Mouse (Mus musculus): ENCODE measurements around the gene Aspm. TPM values are rescaled to one million over a fixed set of nuclear protein-coding genes. Genes with fewer than 3 reads are reported as not detected.
"Not testable (repeated sequence)": the region's sequence is repeated elsewhere in the genome, so short reads cannot be mapped to it uniquely, and the experiment has no call there.

Aspm gene
- total RNA-seq (2021): 1 to 10 TPM; 3.0 to 5.3 TPM
- long read RNA-seq, experiment 1: 0 reads
- long read RNA-seq, experiment 2, partial matches to known transcripts: 0 of 2 reads
- long read RNA-seq, experiment 2, other reads (novel, unspliced or antisense): 2 of 2 reads

DNA sequence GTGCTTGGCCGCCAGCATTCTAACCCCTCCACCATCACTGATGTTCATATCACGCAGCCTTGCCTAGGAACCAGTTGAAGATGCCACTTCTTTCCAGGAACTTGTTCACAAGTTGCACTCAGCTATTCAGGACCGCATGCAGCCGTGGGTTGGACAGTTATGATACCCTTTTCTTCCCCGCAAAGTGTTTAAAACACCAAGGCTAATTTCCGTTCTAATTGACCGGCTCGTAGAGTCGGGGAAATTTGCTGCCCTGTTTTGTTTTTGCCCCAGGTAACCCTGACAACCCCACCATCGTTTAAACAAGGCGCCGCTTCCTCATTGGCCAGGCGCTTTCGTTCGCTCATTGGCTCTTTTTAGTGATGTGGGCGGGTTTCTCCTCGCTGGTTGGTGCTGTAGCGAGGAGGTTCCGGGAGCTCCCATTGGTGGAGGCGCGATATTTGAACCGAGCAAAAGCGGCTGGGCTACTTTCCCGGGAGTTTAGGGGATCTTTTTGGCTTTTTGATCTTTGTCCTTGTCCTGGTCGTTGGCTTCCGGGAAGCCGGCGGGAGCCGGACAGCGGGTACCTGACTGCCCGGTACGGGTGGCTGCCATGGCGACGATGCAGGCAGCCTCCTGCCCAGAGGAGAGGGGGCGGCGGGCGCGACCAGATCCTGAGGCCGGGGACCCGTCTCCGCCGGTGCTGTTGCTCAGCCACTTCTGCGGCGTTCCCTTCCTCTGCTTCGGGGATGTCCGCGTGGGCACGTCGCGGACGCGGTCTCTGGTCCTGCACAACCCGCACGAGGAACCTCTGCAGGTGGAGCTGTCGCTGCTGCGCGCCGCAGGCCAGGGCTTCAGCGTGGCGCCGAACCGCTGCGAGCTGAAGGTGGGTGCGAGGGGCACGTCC, at the start of gene Aspm:
TSS of gene Aspm (plus strand) at position 433 of the 886 bp plus-strand sequence.
- intact Hi-C loops (cut with DNase I): loop anchor here (5.0 kb wide), 1 partner anchor 32 kb away; the partner anchor contains the start of gene Zbtb41

DNA sequence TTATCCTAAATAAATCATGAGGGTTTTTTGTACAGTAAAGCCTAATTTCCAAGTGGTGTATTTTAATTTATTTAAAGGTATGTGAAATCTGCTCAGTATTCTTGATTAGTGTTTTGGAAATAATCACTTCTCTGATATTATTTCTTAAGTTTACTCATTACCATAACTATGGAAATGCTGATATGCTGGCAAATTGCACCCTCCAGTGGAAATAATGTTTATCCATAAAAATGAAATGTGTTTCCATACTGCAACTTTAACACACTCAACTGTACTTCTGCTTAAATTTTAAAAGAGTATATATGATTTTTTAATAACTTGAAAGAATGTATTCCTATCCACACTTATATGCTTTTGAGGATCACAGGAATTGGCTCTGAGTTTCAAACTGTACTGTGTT, 48.8 kb upstream of the Aspm start:
- no peak for DNase-seq
- intact Hi-C loops (cut with DNase I): no loop called here

More for the DNA sequence above, at the start of gene Aspm:
- DNase-seq: peak; percentile 85 to 89

DNA sequence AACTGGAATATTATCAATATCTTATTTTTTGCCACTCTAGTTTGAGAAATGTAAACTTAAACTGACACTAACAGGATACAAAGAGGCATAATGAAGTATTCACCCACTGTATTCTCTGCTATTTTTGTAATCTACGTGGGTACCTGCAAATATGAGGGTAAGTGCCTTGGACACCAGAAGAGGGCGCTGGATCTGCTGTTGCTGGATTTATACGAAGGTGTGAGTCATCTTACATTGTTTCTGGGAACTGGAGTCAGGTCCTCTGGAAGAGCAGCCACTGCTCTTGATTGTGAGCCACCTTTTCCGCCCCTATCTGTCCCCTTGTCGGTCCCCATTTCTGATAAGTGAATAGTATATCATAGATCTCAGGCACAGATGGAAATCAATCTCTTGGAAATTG, 46.9 kb upstream of the Aspm start:
- DNase-seq: no peak
- intact Hi-C loops (cut with DNase I): no loop called here

DNA sequence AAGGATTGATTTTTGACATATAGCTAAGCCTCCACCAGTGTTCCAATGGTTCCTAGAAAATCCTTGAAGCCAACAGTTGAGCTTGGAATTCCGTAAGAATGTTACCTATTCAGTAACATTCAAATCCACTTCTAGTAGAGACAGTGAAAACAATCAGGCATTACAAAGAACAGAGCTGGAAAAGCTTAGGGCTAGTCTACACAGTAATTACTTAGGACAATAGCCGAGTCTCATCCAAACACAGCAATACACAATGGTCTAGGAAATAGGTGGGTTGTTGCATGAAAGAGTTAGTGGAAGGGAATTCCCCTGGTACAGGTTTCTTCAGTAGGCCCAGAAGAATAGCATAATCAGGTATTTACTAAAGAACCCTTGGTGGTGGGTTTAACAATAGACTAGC, 42.2 kb upstream of the Aspm start:
- DNase-seq; intact Hi-C loops (cut with DNase I): not testable (repeated sequence)

DNA sequence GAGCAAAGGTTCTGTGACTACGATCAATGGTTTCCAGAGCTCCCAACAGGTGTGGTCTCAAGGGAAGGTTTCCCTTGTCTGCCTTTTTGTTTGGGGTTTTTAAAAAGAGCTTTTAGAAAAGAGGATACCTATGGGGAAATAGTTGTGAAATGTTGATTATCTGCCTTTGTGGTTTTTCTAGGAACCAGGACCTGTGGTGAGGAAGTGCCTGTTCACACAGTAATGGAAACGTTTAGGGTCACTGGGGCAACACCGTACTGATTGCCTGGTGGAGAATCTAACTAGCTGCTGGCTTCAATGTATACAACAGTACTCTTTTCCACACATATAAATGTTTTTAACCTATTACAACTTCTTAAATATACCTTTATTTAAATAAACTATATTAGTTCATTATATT, 41.1 kb upstream of the Aspm start:
- DNase-seq: no peak
- intact Hi-C loops (cut with DNase I): no loop called here

DNA sequence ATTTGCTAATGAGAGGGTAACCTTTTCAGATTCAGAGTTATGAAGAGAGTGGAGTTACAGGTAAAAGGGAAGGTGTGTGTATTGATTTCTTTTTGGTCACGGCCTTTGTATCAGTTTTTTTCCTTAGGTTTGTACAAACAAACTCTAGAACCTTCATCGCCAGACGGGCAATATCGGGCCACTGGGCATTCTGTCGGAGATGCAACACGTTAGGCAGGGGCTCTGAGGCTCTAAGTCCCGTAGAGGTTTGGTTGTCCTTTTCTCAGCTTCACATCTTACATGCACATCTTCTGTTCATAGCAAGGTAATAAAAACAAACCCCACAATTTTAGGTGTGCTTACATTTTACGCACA, 33.1 kb upstream of the Aspm start:
- DNase-seq: no peak
- intact Hi-C loops (cut with DNase I): loop anchor here (5.0 kb wide), 1 partner anchor 36 kb away; no protein-coding TSS in a partner anchor

DNA sequence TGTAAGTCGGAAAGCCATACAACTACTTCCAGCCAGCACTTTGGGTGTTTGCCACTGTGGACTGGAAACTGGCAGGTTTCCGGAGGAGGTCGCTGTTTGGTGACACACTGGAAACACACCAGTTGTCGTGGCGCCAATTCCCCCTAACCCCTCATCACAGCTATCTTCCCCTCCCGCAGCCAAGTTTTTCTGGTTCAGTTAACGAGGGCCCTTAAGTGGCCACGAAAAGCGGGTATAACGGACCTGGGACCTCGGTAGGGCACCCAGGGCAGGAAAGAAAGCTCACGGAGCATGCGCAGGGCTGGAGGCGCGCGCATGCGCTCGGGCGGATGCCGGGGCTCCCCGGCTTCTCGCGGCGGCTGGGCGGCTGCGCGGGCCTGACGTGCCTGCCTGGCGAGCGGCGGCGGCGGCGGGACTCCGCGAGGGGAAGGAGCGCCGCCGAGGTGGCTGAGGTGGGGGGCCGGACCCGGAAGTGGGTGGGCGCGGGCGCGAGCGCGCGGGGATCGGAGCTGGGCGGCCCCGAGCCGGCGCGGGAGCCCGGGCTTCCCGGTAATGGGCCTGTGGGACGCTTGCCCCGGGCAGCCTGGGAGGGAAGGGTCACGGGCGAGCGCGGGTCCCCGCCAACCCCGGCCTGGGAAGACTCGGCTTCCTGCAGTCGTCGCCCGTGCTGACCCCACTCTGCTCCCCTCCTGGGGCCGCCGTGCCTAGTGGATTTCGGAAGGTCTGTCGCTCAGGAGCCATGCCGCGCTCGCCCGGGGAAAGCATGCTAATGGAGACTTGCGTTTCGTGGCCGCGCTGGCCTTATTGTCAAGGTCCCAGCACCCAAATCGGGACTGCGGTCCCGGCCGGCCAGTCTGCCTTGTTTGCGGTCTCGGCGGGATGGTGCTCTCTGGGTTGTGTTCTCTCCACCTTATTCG, 32.4 kb upstream of the Aspm start, which contains the start of gene Zbtb41:
TSS of gene Zbtb41 (plus strand) at position 414 of the 917 bp plus-strand sequence.
- peak; percentile 93 to 95 for DNase-seq
- intact Hi-C loops (cut with DNase I): loop anchor here (5.0 kb wide), 1 partner anchor 35 kb away; no protein-coding TSS in a partner anchor

DNA sequence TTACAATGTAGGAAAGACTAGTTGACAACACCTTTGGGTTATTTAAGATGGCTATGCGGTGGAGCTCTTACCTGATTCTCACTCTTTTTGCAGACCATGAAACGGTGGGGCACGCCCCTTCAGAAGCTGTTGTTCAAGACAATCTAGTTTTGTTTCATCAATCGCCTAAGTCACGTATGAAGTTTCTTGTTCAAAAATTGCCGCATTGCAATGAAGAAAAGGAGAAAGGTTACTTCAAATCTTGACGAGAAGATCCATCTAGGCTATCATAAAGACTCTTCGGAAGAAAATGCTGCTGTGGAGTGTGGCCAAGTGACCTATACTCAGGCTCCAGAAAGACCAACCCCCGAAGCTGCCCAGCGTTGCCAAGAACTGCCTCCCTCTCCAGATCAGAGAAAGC, 31.6 kb upstream of the Aspm start:
- peak in 1 of 2 experiments; percentile 16 for DNase-seq
- intact Hi-C loops (cut with DNase I): loop anchor here (5.0 kb wide), 1 partner anchor 34 kb away; no protein-coding TSS in a partner anchor

DNA sequence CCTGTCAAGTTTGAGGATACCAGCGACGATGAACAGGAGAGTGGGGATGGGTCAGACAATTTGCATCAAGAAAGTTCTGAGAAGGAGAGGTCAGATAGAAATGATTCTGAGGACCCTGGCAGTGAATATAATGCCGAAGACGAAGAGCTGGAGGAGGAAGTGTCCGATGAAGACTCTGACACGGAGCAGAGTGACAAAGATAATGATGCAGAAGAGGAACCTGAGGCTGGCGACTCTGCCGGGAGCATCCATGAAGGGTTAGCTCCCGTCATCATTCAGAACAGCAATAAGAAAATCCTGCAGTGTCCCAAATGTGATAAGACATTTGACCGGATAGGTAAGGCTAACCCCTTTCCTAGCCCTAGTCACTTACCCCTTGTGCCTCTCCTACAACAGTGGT, 30.6 kb upstream of the Aspm start:
- intact Hi-C loops (cut with DNase I): loop anchor here (5.0 kb wide), 1 partner anchor 33 kb away; no protein-coding TSS in a partner anchor
- DNase-seq: no peak

DNA sequence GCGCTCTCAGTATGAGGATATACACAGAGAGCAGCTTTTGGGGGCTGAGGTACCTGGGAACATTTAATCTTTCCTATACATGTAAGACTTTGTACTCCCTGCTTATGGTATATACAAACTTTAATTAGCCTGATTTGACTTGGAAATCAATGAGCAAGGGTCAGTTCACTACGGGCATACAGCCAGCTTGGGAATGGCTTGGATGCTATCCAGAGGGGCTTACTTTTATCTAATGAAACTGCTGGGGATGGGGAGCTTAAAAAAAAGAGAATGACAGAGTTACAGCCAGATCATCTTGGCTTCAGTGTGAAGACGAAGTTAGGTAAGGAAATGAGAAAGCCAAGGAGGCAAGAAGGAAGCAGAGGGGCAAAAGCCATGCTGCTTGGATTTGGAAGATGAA, 29.6 kb upstream of the Aspm start:
- intact Hi-C loops (cut with DNase I): no loop called here
- no peak for DNase-seq

DNA sequence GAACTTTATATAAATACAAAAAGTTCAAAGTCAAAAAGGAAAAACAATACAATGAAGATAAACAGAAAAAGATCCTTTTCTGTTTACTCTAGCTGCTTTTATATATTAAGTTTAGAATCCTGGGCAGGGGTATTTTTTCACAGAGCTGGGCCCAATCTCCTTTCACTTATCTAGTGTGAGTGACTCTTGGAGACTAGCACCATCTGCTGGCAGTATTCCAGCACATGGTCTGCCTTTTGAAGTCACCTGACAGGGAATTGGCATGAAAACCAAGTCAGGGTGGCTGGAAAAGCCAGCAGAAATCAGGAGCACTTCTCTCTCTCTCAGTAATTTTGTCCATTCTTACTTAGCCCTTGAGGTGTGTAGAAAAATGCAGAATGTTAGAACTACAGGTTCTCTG, 16.2 kb upstream of the Aspm start:
- peak; percentile 13 to 21 for DNase-seq

DNA sequence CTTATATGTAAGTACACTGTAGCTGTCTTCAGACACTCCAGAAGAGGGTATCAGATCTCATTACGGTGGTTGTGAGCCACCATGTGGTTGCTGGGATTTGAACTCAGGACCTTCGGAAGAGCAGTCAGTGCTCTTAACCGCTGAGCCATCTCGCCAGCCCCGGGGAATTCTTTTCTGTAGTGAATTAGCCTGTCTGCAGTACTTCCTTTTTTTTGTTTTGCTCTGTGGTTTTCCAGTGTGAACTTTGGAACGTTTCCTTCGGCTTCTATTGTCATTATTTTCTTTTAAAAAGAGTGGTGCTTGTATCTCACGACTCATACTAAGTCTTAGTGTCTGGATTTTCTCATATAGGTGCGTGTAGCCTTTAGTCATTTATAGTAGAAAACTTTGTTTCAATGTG, 11.5 kb upstream of the Aspm start:
- intact Hi-C loops (cut with DNase I); DNase-seq: not testable (repeated sequence)

More for the DNA sequence above, 16.2 kb upstream of the Aspm start:
- intact Hi-C loops (cut with DNase I): no loop called here

DNA sequence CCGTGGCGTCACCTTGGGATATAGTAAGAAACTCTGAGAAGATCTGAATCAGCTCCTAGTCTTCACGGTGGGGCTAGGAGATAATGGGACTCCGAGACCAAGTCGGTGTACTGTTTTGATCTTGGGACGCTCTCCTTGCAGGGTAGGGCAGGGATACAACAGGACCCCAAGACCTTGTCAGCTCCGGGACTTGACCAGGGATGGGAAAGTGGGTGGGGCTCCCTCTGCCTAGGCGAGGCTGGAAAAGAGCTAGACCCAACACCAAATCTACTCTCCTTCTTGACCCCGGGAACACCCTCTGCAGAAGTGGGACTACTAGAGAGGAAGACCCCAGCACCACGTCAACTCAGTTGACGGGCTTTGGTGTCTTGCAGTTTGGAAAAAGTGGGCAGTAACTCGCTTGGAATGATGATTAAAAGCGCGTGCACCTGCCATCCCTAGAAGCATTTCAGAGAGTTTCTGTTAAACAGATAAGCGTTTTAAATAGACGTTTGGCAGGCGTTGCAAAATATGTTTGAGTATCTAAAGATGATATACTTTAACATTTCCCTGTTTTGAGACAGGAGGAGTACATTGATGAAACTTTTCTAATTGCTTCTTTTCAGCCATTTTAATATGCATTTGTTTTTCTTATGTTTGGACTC, 776 bp downstream of the Aspm start:
- no peak for DNase-seq
- intact Hi-C loops (cut with DNase I): loop anchor here (5.0 kb wide), 1 partner anchor 33 kb away; the partner anchor contains the start of gene Zbtb41

DNA sequence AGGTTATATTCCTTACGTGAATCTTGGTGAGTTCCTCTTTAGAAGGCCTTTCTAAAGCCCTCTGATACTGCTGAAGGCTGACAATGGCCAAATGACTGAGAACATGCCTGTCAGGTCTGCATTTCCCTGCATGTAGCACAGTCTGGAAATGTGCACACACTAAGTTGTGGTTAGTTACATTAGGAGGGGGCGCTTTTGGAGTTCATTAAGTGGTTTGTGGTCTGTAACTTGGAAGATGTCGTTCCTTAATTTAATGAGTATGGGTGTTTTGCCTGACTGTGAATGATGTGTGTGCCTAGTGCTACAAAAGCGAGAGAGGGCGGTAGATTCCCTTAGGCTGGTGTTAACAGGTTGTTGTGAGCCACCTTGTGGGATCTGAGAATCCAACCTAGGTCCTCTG, 6.2 kb downstream of the Aspm start:
- intact Hi-C loops (cut with DNase I): no loop called here
- DNase-seq: no peak

DNA sequence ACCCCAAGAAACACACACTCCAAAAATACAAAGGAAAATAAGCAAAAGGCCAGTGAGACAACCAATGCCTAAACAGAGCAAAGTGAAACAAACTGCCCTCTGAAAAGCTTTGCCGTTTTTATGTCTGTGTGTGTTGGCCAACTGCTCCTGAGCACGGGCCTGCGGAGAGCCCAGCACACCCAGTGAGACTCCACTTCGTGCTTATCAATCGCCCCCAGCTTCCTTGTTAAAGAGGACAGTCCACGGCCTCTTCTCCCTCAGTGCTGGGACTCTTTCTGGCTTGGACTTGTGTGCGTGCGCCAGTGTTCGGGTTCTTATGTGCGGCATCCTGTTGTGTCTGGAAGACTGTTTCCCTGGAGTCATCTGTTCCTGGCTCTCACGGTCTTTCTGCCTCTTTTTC, 11.4 kb downstream of the Aspm start:
- intact Hi-C loops (cut with DNase I): no loop called here
- DNase-seq: no peak

DNA sequence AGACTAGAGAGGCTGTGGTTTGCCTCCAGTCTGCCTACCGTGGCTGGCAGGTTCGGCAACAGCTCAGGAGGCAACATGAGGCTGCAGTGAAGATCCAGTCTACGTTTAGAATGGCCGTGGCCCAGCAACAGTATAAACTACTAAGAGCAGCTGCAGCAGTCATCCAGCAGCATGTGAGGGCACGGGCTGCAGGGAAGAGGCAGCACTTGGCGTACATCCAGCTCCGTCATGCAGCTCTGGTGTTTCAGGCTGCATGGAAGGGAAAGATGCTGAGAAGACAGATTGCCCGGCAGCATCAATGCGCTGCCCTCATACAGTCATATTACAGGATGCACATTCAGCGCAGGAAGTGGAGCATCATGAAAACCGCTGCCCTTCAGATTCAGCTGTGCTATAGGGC, 24.3 kb downstream of the Aspm start:
- DNase-seq: no peak
- intact Hi-C loops (cut with DNase I): no loop called here

DNA sequence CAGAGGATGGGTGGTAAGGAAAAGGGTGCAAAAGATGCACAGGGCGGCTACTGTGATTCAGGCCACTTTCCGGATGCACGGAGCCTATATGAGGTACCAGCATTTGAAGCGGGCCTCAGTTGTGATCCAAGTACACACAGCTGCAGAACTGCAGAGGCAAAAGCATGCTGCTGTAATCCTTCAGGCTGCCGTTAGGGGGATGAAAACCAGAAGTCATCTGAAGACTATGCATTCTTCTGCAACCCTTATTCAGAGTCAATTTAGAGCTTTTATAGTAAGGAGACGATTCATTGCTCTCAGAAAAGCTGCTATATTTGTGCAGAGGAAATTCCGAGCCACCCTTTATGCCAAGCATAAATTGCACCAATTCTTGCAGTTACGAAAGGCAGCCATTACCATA, 25.7 kb downstream of the Aspm start:
- intact Hi-C loops (cut with DNase I): no loop called here
- no peak for DNase-seq

DNA sequence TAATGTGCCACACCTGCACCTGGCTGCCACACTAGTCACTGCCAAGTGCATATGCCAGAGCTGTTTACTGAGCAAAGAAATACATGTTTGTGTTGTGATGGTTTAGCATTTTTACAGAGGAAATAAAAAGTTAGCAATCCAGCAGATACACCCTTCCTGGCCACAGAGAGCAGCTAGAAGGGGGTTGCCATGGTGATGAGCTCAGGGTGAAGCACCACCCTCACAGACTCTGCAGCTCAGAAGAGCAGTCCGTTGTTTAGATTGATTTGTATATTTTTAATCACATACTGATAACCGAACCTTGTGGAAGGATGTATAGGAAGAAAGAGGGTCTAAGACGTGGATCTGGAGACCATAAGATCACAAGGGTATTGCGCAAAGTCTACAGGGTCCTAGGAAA, 26.6 kb downstream of the Aspm start:
- intact Hi-C loops (cut with DNase I): no loop called here
- DNase-seq: peak in 1 of 2 experiments; percentile 5

DNA sequence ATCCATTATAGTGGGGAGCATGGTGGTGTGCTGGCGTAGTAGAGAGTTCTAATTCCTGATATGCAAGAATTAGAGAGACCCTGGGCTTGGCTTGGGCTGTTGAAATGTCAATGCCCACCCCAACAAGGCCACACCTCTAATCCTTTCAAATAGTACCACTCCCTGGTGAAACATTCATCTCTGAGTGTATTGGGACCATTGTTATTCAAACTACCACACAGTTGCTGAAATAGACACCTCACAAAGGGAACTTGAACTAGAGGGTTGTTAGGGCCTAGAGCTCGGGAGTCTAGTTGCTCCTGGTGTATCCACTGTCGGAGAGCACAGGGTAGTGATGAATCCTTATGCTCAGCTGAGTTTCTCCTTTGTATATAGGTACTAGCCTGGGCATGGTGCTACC, 40.1 kb downstream of the Aspm start:
- DNase-seq: no peak
- intact Hi-C loops (cut with DNase I): no loop called here

DNA sequence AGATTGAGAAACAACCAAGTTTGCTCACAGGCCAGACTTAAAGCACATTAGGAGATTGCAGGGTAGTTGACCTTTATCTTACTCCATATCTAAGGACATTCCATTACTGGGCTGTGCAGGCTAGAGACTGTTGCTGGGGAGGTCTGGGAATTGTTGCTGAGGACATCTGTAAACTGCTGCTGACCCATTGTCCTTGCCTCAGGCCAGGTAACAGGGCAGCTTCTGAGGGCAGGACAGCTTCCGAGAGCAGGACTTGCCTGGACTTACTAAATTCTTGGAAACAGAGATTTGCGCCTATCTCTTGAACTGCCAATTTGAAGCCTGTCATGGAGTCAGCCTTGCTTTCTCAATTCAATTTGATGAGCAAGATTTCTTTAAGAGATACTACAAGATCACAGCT, 40.8 kb downstream of the Aspm start:
- intact Hi-C loops (cut with DNase I): no loop called here
- no peak for DNase-seq
